Mouse (Mus musculus) E14TG2a.4 (cell line): ENCODE measurements around the gene Zfp69.

Experiments used
- H3K27me3 ChIP-seq: 2 replicates; pipeline ENCODE4 v1.6.1; 2014; ENCODE audit warnings: low read length, control low read depth; ENCODE audit not compliant: insufficient read depth
- H3K36me3 ChIP-seq: 2 replicates; pipeline ENCODE4 v1.6.1; 2014; ENCODE audit warnings: low read length, control low read depth; ENCODE audit not compliant: insufficient read depth
- H3K4me1 ChIP-seq: replicated peaks from 2 replicates; pipeline ENCODE4 v1.6.1; 2014; ENCODE audit warnings: low read depth, low read length, control low read depth
- H3K4me3 ChIP-seq: replicated peaks from 2 replicates; pipeline ENCODE4 v1.5.1; 2014; ENCODE audit warnings: mild to moderate bottlenecking, low read length
- H3K9me3 ChIP-seq: 2 replicates; pipeline ENCODE4 v1.6.1; 2014; ENCODE audit warnings: low read length, control low read depth
- CTCF ChIP-seq: conservative IDR thresholded peaks from 2 replicates; pipeline ENCODE4 v1.5.1; 2014; ENCODE audit warnings: low read length
- NANOG ChIP-seq: IDR thresholded peaks from 2 replicates; pipeline ENCODE4 v1.6.1; 2014; ENCODE audit warnings: borderline replicate concordance, low read length, mixed read lengths
- POU5F1 ChIP-seq: IDR thresholded peaks from 2 replicates; pipeline ENCODE4 v1.6.1; 2014; ENCODE audit warnings: low read length, borderline replicate concordance

Zfp69 gene

DNA sequence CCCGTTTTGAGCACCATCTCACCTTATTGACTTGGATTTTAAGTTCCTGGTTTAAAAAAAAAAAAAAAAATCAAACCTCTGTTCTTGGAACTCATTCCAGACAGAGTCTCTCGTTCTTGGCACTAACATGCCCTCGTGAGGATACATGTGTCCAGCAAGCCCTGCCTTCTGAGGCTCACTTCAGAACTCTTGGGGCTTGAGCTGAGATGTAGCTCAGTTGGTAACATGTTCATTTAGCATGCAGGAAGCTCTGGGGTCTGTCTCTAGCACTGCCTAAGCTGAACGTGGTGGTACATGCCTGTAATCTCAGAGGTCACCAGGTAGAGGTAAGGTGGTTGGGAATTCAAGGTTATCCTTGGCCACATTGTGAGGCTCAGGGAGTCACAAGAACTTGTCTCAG is 65.4 kb downstream of the Zfp69 start:
- H3K4me3 ChIP-seq: no peak overlapping the region
- peaks cover 30% of the 10 kb centered on the region for H3K4me1 ChIP-seq
- H3K27me3 ChIP-seq: no peaks in the 10 kb centered on the region
- peaks cover under 1% of the 10 kb centered on the region for H3K36me3 ChIP-seq
- H3K9me3 ChIP-seq: no peaks in the 10 kb centered on the region
- TF ChIP-seq POU5F1: no peak
- no peak for TF ChIP-seq CTCF
- no peak for TF ChIP-seq NANOG

DNA sequence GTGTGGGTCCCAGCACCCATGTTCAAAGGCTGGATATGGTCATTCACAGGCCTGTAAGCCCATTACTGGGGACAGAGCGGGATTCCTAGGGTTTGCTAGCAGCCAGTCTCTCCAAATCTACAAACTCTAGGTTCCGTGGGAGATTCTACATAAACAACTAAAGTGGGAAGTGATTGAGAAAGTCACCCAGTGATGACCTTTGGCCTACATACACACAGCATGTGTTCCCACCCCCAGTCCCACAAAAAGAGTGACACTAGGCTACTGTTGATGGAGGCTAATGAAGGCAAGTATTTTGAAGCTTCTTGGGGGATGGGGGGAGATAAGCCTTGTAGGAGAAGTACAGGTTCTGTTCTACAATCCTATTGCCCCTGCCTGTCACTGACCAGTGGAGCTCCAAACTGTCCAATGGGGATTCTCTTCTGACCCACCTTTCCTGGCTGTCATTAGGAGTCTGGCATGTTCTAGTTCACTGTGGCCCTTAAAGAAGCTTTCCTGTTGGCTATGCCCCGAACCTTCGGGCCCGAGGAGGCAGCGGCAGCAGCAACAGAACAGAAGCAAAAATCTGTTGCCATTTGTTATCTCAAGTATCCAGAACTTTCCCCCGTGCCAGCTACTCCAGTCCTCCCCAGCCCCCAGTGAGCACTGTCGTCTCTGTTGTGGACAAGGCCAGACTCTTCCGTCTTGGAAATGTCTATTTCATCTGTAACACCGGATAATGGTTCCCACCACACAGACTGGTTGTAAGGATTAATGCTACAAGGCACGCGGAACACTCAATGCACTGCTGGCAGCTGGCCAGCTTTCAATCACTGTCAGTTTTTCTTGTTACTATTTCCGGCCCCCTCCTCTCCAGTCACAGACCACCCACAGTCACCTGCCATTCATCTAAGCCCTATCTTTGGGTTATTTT is 66.0 kb downstream of the Zfp69 start:
- H3K9me3 ChIP-seq: no peaks in the 10 kb centered on the region
- no peak overlapping the region for H3K4me3 ChIP-seq
- TF ChIP-seq POU5F1 (no peak), CTCF (no peak), NANOG (no peak)

DNA sequence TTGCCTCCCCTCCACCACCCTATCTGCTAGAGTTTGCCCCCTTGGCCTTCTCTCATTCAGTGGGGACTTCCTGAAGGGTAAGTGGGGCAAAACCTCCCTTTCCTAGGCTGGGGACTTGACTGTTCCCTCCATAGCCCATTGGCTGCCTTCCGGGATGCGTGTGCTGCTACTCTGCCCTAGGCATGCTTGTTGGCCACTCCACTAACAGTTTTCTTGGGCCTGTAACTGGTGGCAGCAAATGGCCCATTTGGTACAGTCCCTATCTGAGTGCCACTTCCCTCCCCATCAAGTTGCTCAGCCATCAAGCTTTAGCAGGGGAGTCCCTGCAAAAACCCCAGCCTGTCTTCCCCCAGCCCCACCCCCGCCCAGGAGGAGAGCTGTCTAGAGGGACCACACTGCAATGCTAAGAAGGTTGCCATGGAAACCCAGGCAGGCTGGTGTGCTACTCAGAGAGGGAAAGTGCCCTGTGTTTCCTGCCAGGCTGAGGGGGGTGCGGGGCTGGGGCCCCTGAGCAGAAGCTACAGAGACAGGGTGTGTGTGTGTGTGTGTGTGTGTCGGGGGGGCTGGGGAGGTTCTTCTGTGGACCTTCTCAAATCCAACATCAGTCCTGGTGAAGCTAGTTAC is 69.4 kb downstream of the Zfp69 start:
- peaks cover 5% of the 10 kb centered on the region for H3K36me3 ChIP-seq

More for the DNA sequence above, 66.0 kb downstream of the Zfp69 start:
- Histone ChIP-seq H3K27me3 (no peaks in the 10 kb centered on the region), H3K4me1 (peaks cover 34% of the 10 kb centered on the region), H3K36me3 (no peaks in the 10 kb centered on the region)

DNA sequence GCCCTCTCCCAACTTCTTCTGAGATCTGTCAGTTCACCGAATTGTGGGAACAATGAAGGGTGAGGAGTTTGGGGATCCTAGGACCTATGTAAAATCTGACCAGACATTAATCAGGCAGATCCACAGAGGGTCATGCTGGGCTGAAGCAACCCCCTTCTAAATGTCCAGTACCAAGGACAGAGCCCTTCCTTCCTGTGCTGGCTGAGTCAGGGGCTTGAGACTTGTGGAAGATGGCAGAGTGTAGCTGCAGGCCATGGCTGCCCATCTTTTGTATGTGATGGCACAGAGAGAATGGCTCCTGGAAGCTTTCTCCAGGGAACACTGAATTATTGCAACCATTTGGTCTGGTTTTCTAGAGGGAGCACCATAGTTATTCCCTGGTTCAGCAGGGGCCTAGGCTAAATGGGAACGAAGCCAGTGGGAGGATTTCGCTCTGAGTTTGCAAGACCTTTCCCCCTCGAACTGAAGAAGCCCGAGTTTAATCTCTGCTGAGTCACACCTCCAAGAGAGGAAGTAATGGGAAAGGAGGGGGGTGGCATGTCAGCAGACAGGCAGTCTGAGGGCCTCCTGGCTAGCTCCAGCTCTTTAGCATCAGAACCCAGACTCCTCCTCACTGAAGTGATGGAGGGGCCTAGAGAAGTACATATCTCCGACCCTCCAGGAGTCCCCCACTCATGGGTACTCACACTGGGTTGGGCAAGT is 70.6 kb downstream of the Zfp69 start:
- peaks cover 5% of the 10 kb centered on the region for H3K36me3 ChIP-seq
- TF ChIP-seq CTCF (no peak), NANOG (no peak), POU5F1 (no peak)
- peaks cover 29% of the 10 kb centered on the region for H3K4me1 ChIP-seq
- no peak overlapping the region for H3K4me3 ChIP-seq
- no peaks in the 10 kb centered on the region for H3K9me3 ChIP-seq
- no peaks in the 10 kb centered on the region for H3K27me3 ChIP-seq

More for the DNA sequence above, 69.4 kb downstream of the Zfp69 start:
- Histone ChIP-seq H3K9me3 (no peaks in the 10 kb centered on the region), H3K4me3 (no peak overlapping the region), H3K4me1 (peaks cover 29% of the 10 kb centered on the region), H3K27me3 (no peaks in the 10 kb centered on the region)
- TF ChIP-seq NANOG: no peak
